Mouse (Mus musculus): ENCODE measurements around the gene Wdfy3. TPM values are rescaled to one million over a fixed set of nuclear protein-coding genes. Genes with fewer than 3 reads are reported as not detected.

The Wdfy3 gene
- polyA plus RNA-seq, 1 experiment from 2014 or later, result 9.7 TPM

- H3K4me2 ChIP-seq (replicated peaks), result no peak overlapping the region
- 69% methylated on average over 4 of the region's 4 CpGs for WGBS
- no peaks in the 10 kb centered on the region for H3K36me3 ChIP-seq
- no peaks in the 10 kb centered on the region for H3K27me3 ChIP-seq (replicated peaks)
- no peak overlapping the region for H3K9ac ChIP-seq
- no peaks in the 10 kb centered on the region for H3K9me3 ChIP-seq
- no peak overlapping the region for H3K4me3 ChIP-seq (replicated peaks)
- 0 out of 2 replicates have a peak, but pooled peaks cover 8% of the 10 kb centered on the region for H3K4me1 ChIP-seq (replicated peaks)
- H3K27ac ChIP-seq, result no peak overlapping the region
- ATAC-seq, result no peak
These were observed 2.3 kb upstream of the Wdfy3 start for GRCm38 (mm10) chr5:102072057-102072456.

GRCm38 (mm10) chr5:102071241-102071640 is 1.5 kb upstream of the Wdfy3 start:
- Histone ChIP-seq H3K4me2 (replicated peaks) (no peak overlapping the region), H3K9ac (no peak overlapping the region), H3K9me3 (no peaks in the 10 kb centered on the region), H3K27me3 (replicated peaks) (no peaks in the 10 kb centered on the region), H3K4me1 (replicated peaks) (0 out of 2 replicates have a peak, but pooled peaks cover 8% of the 10 kb centered on the region), H3K27ac (no peak overlapping the region), H3K36me3 (no peaks in the 10 kb centered on the region), H3K4me3 (replicated peaks) (no peak overlapping the region)
- whole genome bisulfite sequencing, result 48% methylated on average over 3 of the region's 3 CpGs
- ATAC-seq, result no peak

GRCm38 (mm10) chr5:102070788-102071187 is 1.1 kb upstream of the Wdfy3 start:
- Histone ChIP-seq H3K36me3 (no peaks in the 10 kb centered on the region), H3K27ac (0 out of 2 replicates have a peak overlapping the region, but pooled peaks have one; percentile 22), H3K9ac (no peak overlapping the region)

GRCm38 (mm10) chr5:102070414-102070768 is 670 bp upstream of the Wdfy3 start:
- Histone ChIP-seq H3K4me1 (replicated peaks) (0 out of 2 replicates have a peak, but pooled peaks cover 8% of the 10 kb centered on the region), H3K36me3 (no peaks in the 10 kb centered on the region), H3K4me2 (replicated peaks) (peak overlapping the region; percentile 85), H3K9me3 (no peaks in the 10 kb centered on the region), H3K9ac (peak overlapping the region; percentile 98), H3K27me3 (replicated peaks) (no peaks in the 10 kb centered on the region), H3K27ac (peak overlapping the region; percentile 92), H3K4me3 (replicated peaks) (peak overlapping the region; percentile 96)
- peak; percentile 6; the same call in 1 of the 2 replicates for ATAC-seq
- 19% methylated on average over 6 of the region's 6 CpGs for WGBS

More at GRCm38 (mm10) chr5:102070788-102071187, 1.1 kb upstream of the Wdfy3 start:
- peak overlapping the region; percentile 85; the same call in 1 of the 2 replicates for H3K4me2 ChIP-seq (replicated peaks)
- no peaks in the 10 kb centered on the region for H3K9me3 ChIP-seq
- WGBS, result 35% methylated on average over 4 of the region's 4 CpGs
- 0 out of 2 replicates have a peak, but pooled peaks cover 8% of the 10 kb centered on the region for H3K4me1 ChIP-seq (replicated peaks)
- H3K27me3 ChIP-seq (replicated peaks), result no peaks in the 10 kb centered on the region
- ATAC-seq, result no peak
- no peak overlapping the region for H3K4me3 ChIP-seq (replicated peaks)

- H3K36me3 ChIP-seq, result no peaks in the 10 kb centered on the region
- H3K9ac ChIP-seq, result peak overlapping the region; percentile 98
- under 1% methylated on average over 54 of the region's 92 CpGs for WGBS
- H3K9me3 ChIP-seq, result no peaks in the 10 kb centered on the region
- ATAC-seq, result peak; percentile 87
- peak overlapping the region; percentile 85 for H3K4me2 ChIP-seq (replicated peaks)
- 0 out of 2 replicates have a peak, but pooled peaks cover 8% of the 10 kb centered on the region for H3K4me1 ChIP-seq (replicated peaks)
- peak overlapping the region; percentile 92 for H3K27ac ChIP-seq
- peak overlapping the region; percentile 96 for H3K4me3 ChIP-seq (replicated peaks)
- no peaks in the 10 kb centered on the region for H3K27me3 ChIP-seq (replicated peaks)
These were observed 512 bp downstream of the Wdfy3 start for GRCm38 (mm10) chr5:102069051-102069766.

- 95% methylated on average over 6 of the region's 6 CpGs for WGBS
- Histone ChIP-seq H3K36me3 (no peaks in the 10 kb centered on the region), H3K4me3 (replicated peaks) (no peak overlapping the region), H3K9ac (no peak overlapping the region), H3K27ac (no peak overlapping the region), H3K4me1 (replicated peaks) (peaks cover 16% of the 10 kb centered on the region; the same call in 1 of the 2 replicates), H3K9me3 (no peaks in the 10 kb centered on the region), H3K4me2 (replicated peaks) (no peak overlapping the region), H3K27me3 (replicated peaks) (no peaks in the 10 kb centered on the region)
- no peak for ATAC-seq
These were observed 3.3 kb downstream of the Wdfy3 start for GRCm38 (mm10) chr5:102066458-102066857.

- Histone ChIP-seq H3K27ac (no peak overlapping the region), H3K9ac (no peak overlapping the region; the same call in 1 of the 2 replicates), H3K4me3 (replicated peaks) (no peak overlapping the region), H3K4me1 (replicated peaks) (peaks cover 11% of the 10 kb centered on the region; the same call in 1 of the 2 replicates), H3K9me3 (no peaks in the 10 kb centered on the region), H3K36me3 (no peaks in the 10 kb centered on the region), H3K27me3 (replicated peaks) (no peaks in the 10 kb centered on the region), H3K4me2 (replicated peaks) (no peak overlapping the region)
- 65% methylated on average over 18 of the region's 18 CpGs for WGBS
- ATAC-seq, result no peak
These were observed 6.5 kb downstream of the Wdfy3 start for GRCm38 (mm10) chr5:102063013-102063752.

- H3K36me3 ChIP-seq, result no peaks in the 10 kb centered on the region
- H3K27me3 ChIP-seq (replicated peaks), result no peaks in the 10 kb centered on the region
- no peak overlapping the region for H3K4me3 ChIP-seq (replicated peaks)
- H3K9ac ChIP-seq, result no peak overlapping the region
- no peak overlapping the region for H3K4me2 ChIP-seq (replicated peaks)
- no peak overlapping the region for H3K27ac ChIP-seq
- H3K4me1 ChIP-seq (replicated peaks), result peaks cover 8% of the 10 kb centered on the region; the same call in 1 of the 2 replicates
- ATAC-seq, result no peak
- WGBS, result 63% methylated on average over 5 of the region's 5 CpGs
- H3K9me3 ChIP-seq, result no peaks in the 10 kb centered on the region
These were observed 7.9 kb downstream of the Wdfy3 start for GRCm38 (mm10) chr5:102061816-102062215.

GRCm38 (mm10) chr5:102055946-102056345 is 13.8 kb downstream of the Wdfy3 start:
- no peak for ATAC-seq
- Histone ChIP-seq H3K36me3 (no peaks in the 10 kb centered on the region), H3K9ac (no peak overlapping the region), H3K4me3 (replicated peaks) (no peak overlapping the region), H3K4me1 (replicated peaks) (peaks cover 13% of the 10 kb centered on the region), H3K27me3 (replicated peaks) (no peaks in the 10 kb centered on the region), H3K27ac (no peak overlapping the region), H3K4me2 (replicated peaks) (no peak overlapping the region), H3K9me3 (no peaks in the 10 kb centered on the region)
- WGBS, result 69% methylated on average over 7 of the region's 7 CpGs

- Histone ChIP-seq H3K4me3 (replicated peaks) (no peak overlapping the region), H3K27ac (no peak overlapping the region), H3K4me2 (replicated peaks) (no peak overlapping the region), H3K9me3 (no peaks in the 10 kb centered on the region), H3K4me1 (replicated peaks) (peaks cover 13% of the 10 kb centered on the region), H3K9ac (no peak overlapping the region), H3K27me3 (replicated peaks) (no peaks in the 10 kb centered on the region), H3K36me3 (no peaks in the 10 kb centered on the region)
- ATAC-seq, result 0 out of 2 replicates have a peak, but pooled peaks have one; percentile 30
- WGBS, result 38% methylated on average over 3 of the region's 3 CpGs
These were observed 14.5 kb downstream of the Wdfy3 start for GRCm38 (mm10) chr5:102055130-102055641.

GRCm38 (mm10) chr5:102054511-102055093 is 15.1 kb downstream of the Wdfy3 start:
- no peak for ATAC-seq
- Histone ChIP-seq H3K27ac (no peak overlapping the region), H3K4me2 (replicated peaks) (no peak overlapping the region), H3K36me3 (no peaks in the 10 kb centered on the region), H3K27me3 (replicated peaks) (no peaks in the 10 kb centered on the region), H3K4me3 (replicated peaks) (no peak overlapping the region), H3K9me3 (no peaks in the 10 kb centered on the region), H3K9ac (no peak overlapping the region), H3K4me1 (replicated peaks) (peaks cover 13% of the 10 kb centered on the region)
- WGBS, result 53% methylated on average over 11 of the region's 11 CpGs

GRCm38 (mm10) chr5:102052906-102053305 is 16.8 kb downstream of the Wdfy3 start:
- H3K4me3 ChIP-seq (replicated peaks), result no peak overlapping the region
- no peaks in the 10 kb centered on the region for H3K9me3 ChIP-seq
- H3K36me3 ChIP-seq, result no peaks in the 10 kb centered on the region

More at GRCm38 (mm10) chr5:102052906-102053305, 16.8 kb downstream of the Wdfy3 start:
- WGBS, result 70% methylated on average over 6 of the region's 6 CpGs
- Histone ChIP-seq H3K9ac (no peak overlapping the region), H3K4me1 (replicated peaks) (peaks cover 13% of the 10 kb centered on the region), H3K27me3 (replicated peaks) (no peaks in the 10 kb centered on the region), H3K27ac (no peak overlapping the region), H3K4me2 (replicated peaks) (no peak overlapping the region)
- peak; percentile 57 for ATAC-seq
